ENCODE assay signal across 9 mouse cellular contexts in the genomic region with DNA sequence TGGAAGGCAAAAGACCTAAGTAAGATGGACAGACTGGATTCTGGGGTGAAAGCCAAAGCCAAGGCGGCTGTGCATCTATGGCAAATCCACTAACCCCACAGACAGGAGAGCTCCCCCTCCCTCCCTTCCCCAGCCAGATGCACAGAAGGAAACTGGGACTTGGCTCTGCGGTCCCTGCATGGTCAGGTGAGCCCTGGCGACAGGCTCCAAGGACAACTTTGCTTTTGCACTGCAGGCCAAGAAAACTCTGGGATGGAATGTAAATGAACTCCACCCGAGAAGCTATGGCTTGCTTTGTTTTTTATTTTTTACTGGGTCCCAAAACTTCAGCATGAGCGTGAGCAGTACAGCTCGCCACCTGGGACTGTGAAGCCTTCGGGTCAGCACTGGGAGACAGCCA.
DNase-seq lines count a peak whose midpoint lies in the region; ATAC-seq and TF ChIP-seq lines count a peak whose summit lies in the region.
"Had no signal": no experiment of that assay in that cellular context is flagged by ENCODE, and none has a peak within 500 bp of the region (broad histone marks: within the 10 kb centered on the region; RNA-seq: fewer than 3 reads in every experiment).

No protein-coding gene starts in this region.

- no peak overlapping the region for H3K4me3 ChIP-seq in neural tube, embryonic 15.5 days (replicated peaks)
- H3K4me3 ChIP-seq in heart, adult 2 months: no peak overlapping the region
- no peak overlapping the region for H3K4me3 ChIP-seq in kidney, embryonic 14.5 days (ENCODE audit: low read length)
- peak overlapping the region; percentile 58 for H3K4me3 ChIP-seq in small intestine, adult 2 months (ENCODE audit: low read depth, low read length)
- H3K4me3 ChIP-seq in liver, embryonic 12.5 days: no peak overlapping the region

- no peaks in the 10 kb centered on the region for H3K9me3 ChIP-seq in neural tube, embryonic 15.5 days (replicated peaks)
- H3K9me3 ChIP-seq in kidney, embryonic 14.5 days (ENCODE audit: control insufficient read depth, low read length): no peaks in the 10 kb centered on the region
- H3K9me3 ChIP-seq in liver, embryonic 12.5 days (replicated peaks): no peaks in the 10 kb centered on the region

- H3K27me3 ChIP-seq in neural tube, embryonic 15.5 days (replicated peaks): no peaks in the 10 kb centered on the region; the same call in 1 of the 2 replicates
- H3K27me3 ChIP-seq in heart, adult 2 months (ENCODE audit: control insufficient read depth, insufficient read depth, low read length): no peaks in the 10 kb centered on the region
- H3K27me3 ChIP-seq in kidney, embryonic 14.5 days (ENCODE audit: control insufficient read depth, insufficient read depth, low read length): no peaks in the 10 kb centered on the region
- no peaks in the 10 kb centered on the region for H3K27me3 ChIP-seq in small intestine, adult 2 months (ENCODE audit: control insufficient read depth, insufficient read depth, low read length)
- H3K27me3 ChIP-seq in liver, embryonic 12.5 days (replicated peaks): peaks cover 26% of the 10 kb centered on the region

- peaks cover 28% of the 10 kb centered on the region for H3K4me1 ChIP-seq in neural tube, embryonic 15.5 days
- H3K4me1 ChIP-seq in heart, adult 2 months (ENCODE audit: control insufficient read depth, insufficient read depth, low read length): no peaks in the 10 kb centered on the region
- H3K4me1 ChIP-seq in kidney, embryonic 14.5 days (ENCODE audit: control insufficient read depth, insufficient read depth, low read length): peaks cover 33% of the 10 kb centered on the region
- H3K4me1 ChIP-seq in small intestine, adult 2 months (ENCODE audit: control insufficient read depth, insufficient read depth, insufficient read length, low read length): peaks cover 15% of the 10 kb centered on the region
- H3K4me1 ChIP-seq in liver, embryonic 12.5 days: peaks cover 3% of the 10 kb centered on the region; the same call in 1 of the 2 replicates

- no peaks in the 10 kb centered on the region for H3K79me2 ChIP-seq in heart, adult 2 months (replicated peaks; ENCODE audit: control insufficient read depth, insufficient read depth, low read length)

- H3K9ac ChIP-seq in neural tube, embryonic 15.5 days (replicated peaks): no peak overlapping the region
- H3K9ac ChIP-seq in heart, adult 2 months (ENCODE audit: low read depth, low read length): peak overlapping the region; percentile 31; the same call in 1 of the 2 replicates
- H3K9ac ChIP-seq in kidney, embryonic 14.5 days (ENCODE audit: low read depth, low read length): no peak overlapping the region
- no peak overlapping the region for H3K9ac ChIP-seq in liver, embryonic 12.5 days

- peak; percentile 24 for DNase-seq in neural tube, embryonic 10.5 days (ENCODE audit: extremely low spot score, low spot score)
- DNase-seq in heart, adult 2 months: peak; percentile 32 to 55
- DNase-seq in thymus, adult 18-20 months: no peak
- DNase-seq in adrenal gland, postnatal 10 days: no peak
- DNase-seq: gastrocnemius, postnatal 25 days had no signal

- TF ChIP-seq POLR2A in heart, adult 2 months (IDR thresholded peaks at IDR 0.05; ENCODE audit: insufficient read depth, low read depth, low read length): no peak
- no peak for TF ChIP-seq POLR2A in small intestine, adult 2 months (IDR thresholded peaks at IDR 0.05; ENCODE audit: low read depth, low read length)

- no peak for TF ChIP-seq EP300 in heart, adult 2 months (IDR thresholded peaks at IDR 0.05; ENCODE audit: insufficient read depth, low read depth, low read length)

- no peak overlapping the region for H3K4me2 ChIP-seq in neural tube, embryonic 15.5 days
- H3K4me2 ChIP-seq in kidney, embryonic 14.5 days (replicated peaks; ENCODE audit: low read depth, low read length): no peak overlapping the region
- H3K4me2 ChIP-seq in liver, embryonic 12.5 days: no peak overlapping the region

- intact Hi-C loops in heart, adult 2 months (cut with DNase I): loop anchor here (5.0 kb wide), 2 partner anchors 46 to 69 kb away; no protein-coding TSS in a partner anchor

- TF ChIP-seq CTCF in heart, adult 2 months (IDR thresholded peaks at IDR 0.05): no peak
- no peak for TF ChIP-seq CTCF in small intestine, adult 2 months (IDR thresholded peaks at IDR 0.05; ENCODE audit: extremely low read depth, insufficient read length, insufficient replicate concordance, low read depth, low read length)

- 39% methylated on average over 7 of the region's 7 CpGs for WGBS in neural tube, embryonic 15.5 days
- 43% methylated on average over 7 of the region's 7 CpGs for WGBS in heart, adult 2 months
- 40% methylated on average over 7 of the region's 7 CpGs for WGBS in kidney, embryonic 14.5 days
- WGBS in small intestine, adult 2 months: 25% methylated on average over 7 of the region's 7 CpGs
- WGBS in liver, embryonic 12.5 days (ENCODE audit: insufficient replicate concordance): 50% methylated on average over 7 of the region's 7 CpGs

- ATAC-seq in neural tube, embryonic 15.5 days (ENCODE audit: low FRiP score): no peak
- ATAC-seq in kidney, embryonic 14.5 days (ENCODE audit: low FRiP score, low TSS enrichment): no peak
- ATAC-seq in liver, embryonic 12.5 days: no peak

- H3K36me3 ChIP-seq in neural tube, embryonic 15.5 days: no peaks in the 10 kb centered on the region
- H3K36me3 ChIP-seq in heart, adult 2 months (ENCODE audit: control insufficient read depth, insufficient read depth, low read length): no peaks in the 10 kb centered on the region
- no peaks in the 10 kb centered on the region for H3K36me3 ChIP-seq in kidney, embryonic 14.5 days (ENCODE audit: control insufficient read depth, insufficient read depth, low read length)
- H3K36me3 ChIP-seq in small intestine, adult 2 months (ENCODE audit: control insufficient read depth, insufficient read depth, low read length): peaks cover 15% of the 10 kb centered on the region
- no peaks in the 10 kb centered on the region for H3K36me3 ChIP-seq in liver, embryonic 12.5 days

- H3K27ac ChIP-seq in neural tube, embryonic 15.5 days (replicated peaks): no peak overlapping the region
- H3K27ac ChIP-seq in heart, adult 2 months: peak overlapping the region; percentile 75
- peak overlapping the region; percentile 31 for H3K27ac ChIP-seq in kidney, embryonic 14.5 days (ENCODE audit: low read depth, low read length)
- H3K27ac ChIP-seq in small intestine, adult 2 months (ENCODE audit: insufficient read depth, low read depth, low read length): peak overlapping the region; percentile 90
- no peak overlapping the region for H3K27ac ChIP-seq in liver, embryonic 12.5 days

Comparison
In these comparisons a context has a peak if more than half of its experiments do, and no peak if none do; other contexts are left out.
1. DNase-seq: peak in neural tube, embryonic 10.5 days (single experiment) and heart, adult 2 months (2 of 2); none in thymus, adult 18-20 months (0 of 2) and adrenal gland, postnatal 10 days (single experiment).
2. H3K27ac ChIP-seq: peak in heart, adult 2 months (single experiment), kidney, embryonic 14.5 days (single experiment) and small intestine, adult 2 months (single experiment); none in neural tube, embryonic 15.5 days (single experiment) and liver, embryonic 12.5 days (single experiment).